Mouse (Mus musculus) midbrain, embryonic 11.5 days (tissue): ENCODE measurements around the gene Sox13. TPM values are rescaled to one million over a fixed set of nuclear protein-coding genes. Genes with fewer than 3 reads are reported as not detected.

ENCODE experiments used
- ATAC-seq: fragments of 200-750 bp; cut with Nextera tagmentation; 2 replicates; pipeline ENCODE4 v1.8.0; 2017; ENCODE audit warnings: moderate TSS enrichment, moderate library complexity; ENCODE audit not compliant: low FRiP score
- DNase-seq: peaks from one replicate; pipeline ENCODE4 v3.0.0; 2015; ENCODE audit warnings: low spot score; ENCODE audit errors: missing footprints
- H3K27ac ChIP-seq: fragments of 300-500 bp; sonication (generic); 2 replicates; pipeline ENCODE4 v1.5.1; 2014; ENCODE audit warnings: low read depth, low read length
- H3K27me3 ChIP-seq: fragments of 300-500 bp; sonication (generic); 2 replicates; pipeline ENCODE4 v1.6.1; 2014; ENCODE audit warnings: mild to moderate bottlenecking, low read length, moderate library complexity, mixed read lengths; ENCODE audit not compliant: control insufficient read depth, insufficient read depth
- H3K36me3 ChIP-seq: fragments of 300-500 bp; sonication (generic); 2 replicates; pipeline ENCODE4 v1.6.1; 2014; ENCODE audit warnings: mild to moderate bottlenecking, low read length, moderate library complexity, mixed read lengths; ENCODE audit not compliant: control insufficient read depth, insufficient read depth
- H3K4me1 ChIP-seq: fragments of 300-500 bp; sonication (generic); 2 replicates; pipeline ENCODE4 v1.6.1; 2014; ENCODE audit warnings: low read length; ENCODE audit not compliant: control insufficient read depth, insufficient read depth
- H3K4me2 ChIP-seq: fragments of 300-500 bp; sonication (generic); 2 replicates; pipeline ENCODE4 v1.6.1; 2014; ENCODE audit warnings: mild to moderate bottlenecking, moderate library complexity
- H3K4me3 ChIP-seq: fragments of 300-500 bp; sonication (generic); 2 replicates; pipeline ENCODE4 v1.5.1; 2014; ENCODE audit warnings: low read depth, low read length
- H3K9ac ChIP-seq: fragments of 300-500 bp; sonication (generic); 2 replicates; pipeline ENCODE4 v1.6.1; 2014; ENCODE audit warnings: low read length
- H3K9me3 ChIP-seq: fragments of 300-500 bp; sonication (generic); 2 replicates; pipeline ENCODE4 v1.6.1; 2016; ENCODE audit warnings: low read length; ENCODE audit not compliant: control insufficient read depth
- WGBS: fragments of 180-500 bp; shearing (Covaris S2); extraction: QIAGEN DNeasy Blood & Tissue Kit; methylation state at CpG from one replicate; pipeline ENCODE4 v1.1.7; 2014; 5-methylcytosine and 5-hydroxymethylcytosine counted together
- polyA plus RNA-seq: library from polyadenylated mRNA; unstranded; fragments of >200 nt; fragmentation: Nextera tagmentation; extraction: Ambion mirVana; gene quantifications from 2 replicates; pipeline ENCODE4 v1.2.1, GENCODE M21; 2014

Gene Sox13
- 22.3 and 23.9 TPM in 2 replicates for polyA plus RNA-seq

- peaks cover 32% of the 10 kb centered on the region for H3K4me1 ChIP-seq
- peak within 1 kb of the TSS; percentile 96 for H3K9ac ChIP-seq
- H3K9me3 ChIP-seq: no peaks in the 10 kb centered on the region
- peak within 1 kb of the TSS; percentile 96 for H3K27ac ChIP-seq
- no peaks in the 10 kb centered on the region for H3K27me3 ChIP-seq
- peak within 1 kb of the TSS; percentile 95 for H3K4me3 ChIP-seq
- DNase-seq: peak; percentile 96
- H3K36me3 ChIP-seq: no peaks in the 10 kb centered on the region
- ATAC-seq: peak; percentile 80
- under 1% methylated on average over 112 of the region's 128 CpGs for WGBS
- peak within 1 kb of the TSS; percentile 83 for H3K4me2 ChIP-seq
Measured at GRCm38 (mm10) chr1:133423543-133424480, at the start of gene Sox13. Gene Sox13, minus strand, starts transcription at chr1:133424377.

GRCm38 (mm10) chr1:133471556-133471955 is 47.4 kb upstream of the Sox13 start:
- no peak overlapping the region for H3K27ac ChIP-seq
- H3K4me1 ChIP-seq: peaks cover 8% of the 10 kb centered on the region; the same call in 1 of the 2 replicates
- no peak overlapping the region for H3K4me2 ChIP-seq
- no peak overlapping the region for H3K9ac ChIP-seq
- 56% methylated on average over 2 of the region's 2 CpGs for WGBS
- H3K4me3 ChIP-seq: no peak overlapping the region
- ATAC-seq (no peak), DNase-seq (no peak)
- no peaks in the 10 kb centered on the region for H3K27me3 ChIP-seq
- H3K36me3 ChIP-seq: no peaks in the 10 kb centered on the region
- no peaks in the 10 kb centered on the region for H3K9me3 ChIP-seq

- Histone ChIP-seq H3K27ac (no peak overlapping the region), H3K4me3 (no peak overlapping the region), H3K27me3 (no peaks in the 10 kb centered on the region), H3K36me3 (no peaks in the 10 kb centered on the region), H3K9me3 (no peaks in the 10 kb centered on the region), H3K4me1 (peaks cover 8% of the 10 kb centered on the region; the same call in 1 of the 2 replicates), H3K9ac (no peak overlapping the region), H3K4me2 (no peak overlapping the region)
- 76% methylated on average over 7 of the region's 7 CpGs for WGBS
- DNase-seq: no peak
- ATAC-seq: no peak
Measured at GRCm38 (mm10) chr1:133471086-133471485, 46.9 kb upstream of the Sox13 start.

GRCm38 (mm10) chr1:133470242-133471025 is 46.3 kb upstream of the Sox13 start:
- Histone ChIP-seq H3K4me2 (no peak overlapping the region), H3K27ac (no peak overlapping the region), H3K4me3 (no peak overlapping the region), H3K9me3 (no peaks in the 10 kb centered on the region), H3K36me3 (no peaks in the 10 kb centered on the region), H3K9ac (no peak overlapping the region; the same call in 1 of the 2 replicates), H3K4me1 (peaks cover 8% of the 10 kb centered on the region; the same call in 1 of the 2 replicates), H3K27me3 (no peaks in the 10 kb centered on the region)
- DNase-seq (no peak), ATAC-seq (no peak)
- WGBS: 29% methylated on average over 10 of the region's 10 CpGs

- Histone ChIP-seq H3K27me3 (no peaks in the 10 kb centered on the region), H3K4me1 (peaks cover 8% of the 10 kb centered on the region; the same call in 1 of the 2 replicates), H3K36me3 (no peaks in the 10 kb centered on the region), H3K9ac (no peak overlapping the region), H3K27ac (no peak overlapping the region), H3K4me2 (no peak overlapping the region), H3K9me3 (no peaks in the 10 kb centered on the region), H3K4me3 (no peak overlapping the region)
- DNase-seq (no peak), ATAC-seq (no peak)
- WGBS: 84% methylated on average over 4 of the region's 4 CpGs
Measured at GRCm38 (mm10) chr1:133469213-133469612, 45.0 kb upstream of the Sox13 start.

GRCm38 (mm10) chr1:133468751-133469150 is 44.6 kb upstream of the Sox13 start:
- Histone ChIP-seq H3K9ac (no peak overlapping the region), H3K4me2 (no peak overlapping the region), H3K4me1 (peaks cover 8% of the 10 kb centered on the region; the same call in 1 of the 2 replicates), H3K36me3 (no peaks in the 10 kb centered on the region), H3K27me3 (no peaks in the 10 kb centered on the region), H3K9me3 (no peaks in the 10 kb centered on the region), H3K4me3 (no peak overlapping the region), H3K27ac (no peak overlapping the region)
- DNase-seq (no peak), ATAC-seq (no peak)
- WGBS: 43% methylated on average over 6 of the region's 6 CpGs

GRCm38 (mm10) chr1:133467905-133468304 is 43.7 kb upstream of the Sox13 start:
- DNase-seq: no peak
- H3K9ac ChIP-seq: no peak overlapping the region
- no peaks in the 10 kb centered on the region for H3K36me3 ChIP-seq
- WGBS: 61% methylated on average over 8 of the region's 8 CpGs
- no peak overlapping the region for H3K4me3 ChIP-seq
- H3K27ac ChIP-seq: no peak overlapping the region
- no peak overlapping the region for H3K4me2 ChIP-seq
- no peaks in the 10 kb centered on the region for H3K9me3 ChIP-seq
- ATAC-seq: no peak
- H3K4me1 ChIP-seq: peaks cover 8% of the 10 kb centered on the region; the same call in 1 of the 2 replicates
- no peaks in the 10 kb centered on the region for H3K27me3 ChIP-seq

- H3K27me3 ChIP-seq: no peaks in the 10 kb centered on the region
- no peak overlapping the region for H3K9ac ChIP-seq
- 90% methylated on average over 5 of the region's 5 CpGs for WGBS
- ATAC-seq (no peak), DNase-seq (peak; percentile 39)
- H3K4me2 ChIP-seq: no peak overlapping the region
- no peak overlapping the region for H3K27ac ChIP-seq
- H3K4me3 ChIP-seq: no peak overlapping the region
- H3K4me1 ChIP-seq: no peaks in the 10 kb centered on the region
- no peaks in the 10 kb centered on the region for H3K36me3 ChIP-seq
- no peaks in the 10 kb centered on the region for H3K9me3 ChIP-seq
Measured at GRCm38 (mm10) chr1:133463138-133463537, 39.0 kb upstream of the Sox13 start.

- Histone ChIP-seq H3K27ac (no peak overlapping the region), H3K27me3 (no peaks in the 10 kb centered on the region), H3K4me1 (no peaks in the 10 kb centered on the region), H3K4me3 (no peak overlapping the region), H3K36me3 (no peaks in the 10 kb centered on the region), H3K4me2 (no peak overlapping the region), H3K9me3 (no peaks in the 10 kb centered on the region), H3K9ac (no peak overlapping the region)
- DNase-seq (no peak), ATAC-seq (no peak)
Measured at GRCm38 (mm10) chr1:133460996-133461395, 36.8 kb upstream of the Sox13 start.
